Mouse (Mus musculus): ENCODE data around the gene Epc2.

Epc2 gene

GRCm38 (mm10) chr2:49450931-49451636 lies at the start of gene Epc2:
TSS of gene Epc2 (plus strand) at chr2:49451486.
- peak; percentile 70 to 75 for DNase-seq (ENCODE audit: low spot score in 2 of 2)

GRCm38 (mm10) chr2:49405954-49406353 lies 45.3 kb upstream of the Epc2 start:
- no peak for DNase-seq (ENCODE audit: low spot score in 2 of 2)

DNA sequence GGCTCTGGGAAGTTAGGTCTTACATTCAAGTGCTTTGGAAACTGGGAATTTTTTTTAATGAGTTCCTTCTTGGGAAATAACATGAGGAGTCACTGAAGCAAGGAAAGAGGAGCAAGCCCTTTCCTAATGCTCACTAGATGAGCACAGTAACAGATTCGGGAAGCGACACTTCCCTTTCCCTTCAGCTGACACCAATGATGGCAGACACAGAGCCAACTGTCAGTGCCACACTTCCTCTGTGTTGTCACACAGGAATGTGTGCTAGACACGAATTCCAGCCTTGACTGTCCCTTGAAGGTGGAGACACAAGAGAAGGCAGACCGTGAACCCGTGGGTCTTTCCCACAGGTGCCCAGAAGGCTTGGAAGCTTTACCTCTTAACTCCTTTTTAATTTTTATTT lies 39.6 kb upstream of the Epc2 start:
- DNase-seq (ENCODE audit: low spot score in 2 of 2) = no peak

DNA sequence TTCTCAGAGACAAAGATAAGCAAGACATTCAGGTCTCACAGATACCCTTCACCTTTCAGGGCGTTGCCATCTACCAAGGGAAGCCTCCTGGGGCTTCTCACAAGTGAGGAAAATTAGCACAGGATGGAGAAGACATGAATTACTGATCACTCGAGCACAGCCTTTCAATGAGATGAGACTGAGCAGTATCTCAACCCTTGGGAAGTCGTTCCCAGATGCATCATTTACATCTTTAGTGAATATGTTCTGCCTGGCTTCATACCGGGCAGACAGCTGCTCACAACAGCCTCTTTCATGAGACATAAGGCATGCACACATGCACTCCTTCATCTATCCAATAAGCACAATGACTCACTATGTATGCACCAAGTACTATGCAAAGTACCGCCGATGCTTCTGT lies 38.7 kb upstream of the Epc2 start:
- no peak for DNase-seq (ENCODE audit: low spot score in 2 of 2)

GRCm38 (mm10) chr2:49415868-49416267 lies 35.4 kb upstream of the Epc2 start:
- DNase-seq (ENCODE audit: low spot score in 2 of 2) = no peak

- no peak for DNase-seq (ENCODE audit: low spot score in 2 of 2)
These were observed 34.2 kb upstream of the Epc2 start for GRCm38 (mm10) chr2:49417018-49417604.

DNA sequence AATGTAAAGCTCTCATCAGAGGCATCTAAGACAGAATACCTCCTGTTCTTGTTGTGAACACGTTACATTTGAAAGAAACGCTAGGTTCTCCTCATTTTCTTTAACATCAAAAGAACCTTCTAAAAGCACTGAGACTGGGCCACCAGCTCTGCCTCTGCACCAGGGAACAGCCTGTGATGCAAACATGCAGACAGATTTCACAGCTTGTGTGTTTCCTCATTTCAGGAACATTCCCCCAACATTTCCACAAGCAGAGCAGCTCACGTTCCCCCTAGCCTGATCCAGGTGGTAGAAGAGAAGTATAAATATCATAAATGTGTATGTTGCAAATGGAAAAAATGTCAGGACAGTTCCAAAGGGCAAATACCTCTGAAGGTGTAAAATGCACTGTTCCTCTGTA lies 30.9 kb upstream of the Epc2 start:
- no peak for DNase-seq (ENCODE audit: low spot score in 2 of 2)

- no peak for DNase-seq (ENCODE audit: low spot score in 2 of 2)
These were observed 27.4 kb upstream of the Epc2 start for GRCm38 (mm10) chr2:49423857-49424256.

DNA sequence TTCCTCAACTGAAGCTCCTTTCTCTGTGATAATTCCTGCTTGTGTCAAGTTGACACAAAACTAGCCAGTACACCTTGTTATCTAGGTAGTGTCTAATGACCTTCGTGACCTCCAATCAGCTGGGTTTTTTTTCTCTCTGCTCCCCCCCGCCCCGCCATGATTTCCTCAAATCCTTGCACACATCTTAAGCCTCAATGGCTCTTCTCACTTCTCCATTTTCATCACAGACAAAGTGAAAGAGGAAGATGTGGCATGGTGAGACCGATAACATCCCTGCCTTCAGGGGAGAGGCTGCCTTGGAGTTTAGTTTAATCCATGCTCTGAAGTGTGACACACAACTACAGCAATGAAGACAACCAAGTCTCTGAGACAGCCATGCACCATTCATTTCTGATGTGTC lies 26.5 kb upstream of the Epc2 start:
- DNase-seq (ENCODE audit: low spot score in 2 of 2) = no peak

DNA sequence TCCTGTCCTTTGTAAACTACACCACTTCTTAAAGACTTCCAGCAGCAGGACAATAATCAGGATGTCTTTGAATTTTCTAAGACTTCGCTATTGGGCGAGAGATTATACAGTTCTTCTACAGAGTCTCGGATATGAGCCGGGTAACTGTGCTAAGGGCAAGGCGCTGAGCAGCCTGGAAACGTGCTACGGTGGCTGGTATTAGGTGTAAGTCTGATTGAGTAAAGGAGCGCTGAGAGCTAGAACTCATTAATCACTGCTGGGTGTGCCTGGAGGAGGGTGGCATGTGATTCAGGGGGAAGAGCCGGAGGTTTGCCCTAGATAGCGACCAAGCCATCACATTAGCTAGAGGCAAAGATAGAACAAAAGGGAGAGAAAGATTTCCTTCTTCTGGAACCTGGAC lies 25.1 kb upstream of the Epc2 start:
- no peak for DNase-seq (ENCODE audit: low spot score in 2 of 2)

- no peak for DNase-seq (ENCODE audit: low spot score in 2 of 2)
These were observed 20.3 kb upstream of the Epc2 start for GRCm38 (mm10) chr2:49431015-49431414.

DNA sequence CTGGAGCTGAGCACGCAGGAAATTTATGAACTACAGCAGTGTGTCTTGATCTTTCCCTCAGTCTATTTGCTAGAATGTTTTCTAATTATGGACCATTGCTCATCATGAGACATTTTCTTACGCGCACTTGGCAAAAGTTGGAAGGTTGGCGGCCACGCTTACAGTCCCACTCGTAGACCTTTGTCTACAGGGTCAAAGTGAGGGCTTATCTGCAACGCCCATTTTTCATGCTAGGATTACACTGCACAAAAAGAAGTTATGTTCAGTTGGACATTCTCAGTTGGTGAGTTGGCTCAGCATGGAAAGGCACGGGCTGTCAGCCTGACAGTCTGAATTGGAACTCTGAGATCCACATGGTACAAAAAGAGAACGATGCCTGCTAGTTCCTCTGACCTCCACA lies 18.1 kb upstream of the Epc2 start:
- DNase-seq (ENCODE audit: low spot score in 2 of 2) = no peak

DNA sequence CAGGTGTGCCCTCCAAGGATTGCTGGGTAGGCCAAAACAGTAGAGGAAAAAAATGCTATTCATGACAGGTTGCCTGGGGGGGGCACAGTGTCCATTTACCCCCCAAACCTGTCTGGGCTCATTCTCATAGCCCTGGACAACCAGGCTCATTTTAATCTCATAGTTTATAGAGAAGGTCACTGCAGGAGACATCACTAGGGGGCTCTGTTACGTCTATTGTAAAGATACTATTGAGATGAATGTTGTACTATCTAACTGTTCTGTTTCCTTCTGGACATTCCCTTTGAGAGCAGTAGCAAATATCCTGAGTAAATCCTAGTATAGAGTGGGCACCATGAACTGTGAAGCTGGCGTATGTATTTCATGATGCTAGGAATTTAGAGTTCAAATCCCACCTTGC lies 5.0 kb upstream of the Epc2 start:
- DNase-seq (ENCODE audit: low spot score in 2 of 2) = no peak

DNA sequence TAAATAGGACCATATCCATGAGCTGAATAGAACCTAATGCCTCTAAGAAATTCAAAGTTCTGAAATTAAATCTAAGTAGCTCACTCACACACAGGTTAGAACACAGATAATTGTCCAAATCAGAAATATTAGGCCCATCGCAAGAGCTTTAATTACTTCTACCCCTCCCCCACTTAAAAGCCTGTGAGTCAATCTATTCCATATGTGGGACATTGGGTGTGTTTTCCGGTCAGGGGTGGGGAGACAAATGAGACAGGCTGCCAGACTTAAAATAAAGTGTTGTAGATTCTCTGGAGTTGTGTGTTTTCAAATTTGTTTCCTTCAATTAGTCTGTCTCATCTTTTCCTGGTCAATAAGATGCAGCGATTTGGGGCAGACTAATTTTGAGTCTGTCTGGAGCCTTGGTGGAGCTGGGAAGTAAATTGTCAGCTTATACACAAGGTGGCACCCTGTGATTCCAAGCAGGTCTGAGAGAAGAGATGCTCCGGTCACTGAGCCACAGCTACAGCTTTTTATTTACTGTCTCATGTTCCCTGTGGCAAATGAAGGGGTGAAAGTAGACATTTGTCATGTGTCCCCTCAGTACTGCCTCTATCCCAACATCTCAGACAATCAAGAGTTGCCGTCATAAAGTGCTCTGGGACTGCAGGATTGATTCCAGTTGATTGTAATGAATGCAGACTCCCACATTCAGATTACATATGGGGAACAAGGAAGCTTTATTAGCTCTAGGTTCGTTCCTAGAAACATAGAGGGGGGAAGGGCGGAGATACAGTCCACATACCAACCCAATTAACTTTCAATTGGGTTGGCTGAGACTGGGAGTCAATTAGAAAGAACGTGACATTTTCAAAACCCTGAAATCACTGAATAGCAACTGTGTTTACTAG lies 3.5 kb upstream of the Epc2 start:
- no peak for DNase-seq (ENCODE audit: low spot score in 2 of 2)

DNA sequence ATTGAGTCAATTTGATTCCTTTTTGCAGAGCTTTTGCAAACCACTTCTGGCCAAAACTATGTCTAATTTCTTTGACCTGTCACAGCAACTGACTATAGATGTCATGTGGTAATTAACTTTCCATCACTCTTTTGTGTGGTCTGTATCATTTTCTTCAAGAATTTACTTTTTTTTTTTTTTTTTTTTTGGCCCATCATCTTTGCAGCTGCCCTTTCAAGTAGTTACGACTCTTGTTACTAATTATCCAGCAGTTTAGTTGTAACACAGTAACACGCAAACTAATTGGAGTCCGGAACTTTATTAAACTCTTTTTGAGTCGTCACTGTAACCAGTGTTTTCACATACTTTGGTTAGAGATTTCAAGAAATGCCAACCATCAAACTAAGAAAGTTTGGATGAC lies 819 bp upstream of the Epc2 start:
- no peak for DNase-seq (ENCODE audit: low spot score in 2 of 2)

- peak; percentile 90 to 93 for DNase-seq (ENCODE audit: low spot score in 2 of 2)
These were observed 438 bp downstream of the Epc2 start for GRCm38 (mm10) chr2:49451637-49452211.

GRCm38 (mm10) chr2:49452451-49453081 lies 1.3 kb downstream of the Epc2 start:
- DNase-seq (ENCODE audit: low spot score in 2 of 2) = peak; percentile 30 to 74

DNA sequence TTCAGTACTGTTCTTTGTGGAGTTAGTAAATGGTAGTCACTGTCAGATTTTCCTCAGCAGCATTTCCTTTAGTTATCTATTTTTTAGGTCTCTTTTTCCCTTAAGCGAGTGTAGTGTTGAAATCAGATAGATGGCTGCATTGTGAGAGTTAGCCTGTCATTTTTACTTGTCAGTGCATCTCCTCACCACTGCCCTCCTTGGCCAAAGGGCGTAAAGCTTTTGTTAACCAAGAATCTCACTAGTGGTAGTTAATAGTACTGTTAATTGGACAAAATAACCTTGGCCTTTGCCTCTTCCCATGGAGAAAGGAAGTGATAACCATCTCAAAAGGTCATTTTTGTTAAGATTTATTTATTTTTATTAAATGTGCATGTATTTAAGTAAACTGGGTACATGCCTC lies 6.5 kb downstream of the Epc2 start:
- DNase-seq (ENCODE audit: low spot score in 2 of 2) = no peak

- peak in 1 of 2 experiments; percentile 12 for DNase-seq (ENCODE audit: low spot score in 2 of 2)
These were observed 14.5 kb downstream of the Epc2 start for GRCm38 (mm10) chr2:49465672-49466222.

DNA sequence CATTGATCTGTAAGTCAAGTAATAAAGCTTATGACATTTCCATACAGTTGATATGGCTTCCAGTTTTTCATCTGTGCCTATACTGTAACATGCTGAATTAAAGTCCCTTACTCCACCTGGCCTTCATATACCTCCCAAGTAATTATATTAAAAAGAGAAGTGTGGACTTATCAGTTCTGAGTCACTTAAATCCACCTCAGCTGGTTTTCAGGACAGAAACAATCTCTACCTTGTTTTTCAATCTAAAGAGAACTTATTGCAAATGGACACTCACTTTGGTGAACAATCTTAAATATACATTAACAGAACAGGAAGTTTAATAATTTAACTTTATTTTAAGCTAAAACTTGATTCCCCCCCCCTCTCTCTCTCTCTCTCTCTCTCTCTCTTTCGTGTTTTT lies 15.8 kb downstream of the Epc2 start:
- no peak for DNase-seq (ENCODE audit: low spot score in 2 of 2)

GRCm38 (mm10) chr2:49471188-49471587 lies 19.9 kb downstream of the Epc2 start:
- DNase-seq (ENCODE audit: low spot score in 2 of 2) = no peak

Measured in right cerebral cortex, postnatal 36 days (tissue).